Mouse (Mus musculus) telencephalon, adult 2 months (tissue): ENCODE results near the gene Ecm1.
A peak's percentile ranks its signal among the peaks of the same experiment; 100 is the strongest.

Experiments
- DNase-seq: peaks from one replicate; pipeline ENCODE4 v3.0.0-alpha.2; 2011; ENCODE audit warnings: low read depth, low spot score

The Ecm1 gene

GRCm38 (mm10) chr3:95728906-95729305 is 10.5 kb downstream of the Ecm1 start:
- no peak for DNase-seq

DNA sequence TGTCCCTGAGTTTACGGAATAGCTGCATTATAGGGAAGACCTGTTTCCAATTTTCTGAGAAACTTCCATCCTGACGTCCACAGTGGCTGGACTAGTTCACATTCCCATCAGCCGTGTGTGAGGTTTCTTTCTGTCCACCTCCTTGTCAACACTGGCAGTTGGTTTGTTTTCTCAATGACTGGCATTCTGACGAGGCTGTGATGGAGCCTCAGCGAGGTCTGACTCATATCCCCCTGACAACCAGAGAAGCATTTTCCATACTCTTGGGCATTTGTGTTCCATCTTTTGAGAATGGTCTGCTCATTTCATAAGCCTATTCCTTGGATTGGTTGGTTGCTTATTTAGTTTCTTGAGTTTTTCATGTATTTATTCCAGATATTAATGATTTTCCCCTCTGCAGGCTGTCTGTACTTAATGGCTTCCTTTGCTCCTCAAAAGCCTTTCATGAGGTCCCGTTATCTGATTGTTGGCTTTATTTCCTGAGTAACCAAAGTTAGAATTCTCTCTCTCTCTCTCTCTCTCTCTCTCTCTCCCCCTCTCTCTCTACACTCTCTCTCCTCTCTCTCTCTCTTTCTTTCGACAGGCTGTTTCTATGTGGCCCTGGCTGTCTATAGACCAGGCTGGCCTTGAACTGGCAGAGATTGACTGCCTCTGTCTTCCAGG is 12.5 kb downstream of the Ecm1 start:
- DNase-seq: no peak

DNA sequence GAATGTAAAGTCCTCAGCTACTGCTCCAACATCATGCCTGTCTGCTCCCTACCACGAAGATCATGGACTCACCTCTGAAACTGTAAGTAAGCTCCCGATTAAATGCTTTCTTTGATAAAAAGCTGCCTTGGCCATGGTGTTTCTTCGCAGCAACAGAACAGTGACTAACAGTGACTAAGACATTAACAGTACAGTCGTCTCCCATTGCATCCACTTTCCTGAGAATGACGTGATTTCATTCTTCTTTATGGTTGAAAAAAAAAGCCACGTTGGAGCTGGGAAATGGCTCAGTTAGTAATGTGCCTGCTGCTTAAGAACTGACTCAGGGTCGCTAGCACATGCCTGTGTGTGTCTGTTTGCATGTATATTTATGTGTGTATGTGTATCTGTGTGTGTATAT is 13.5 kb downstream of the Ecm1 start:
- DNase-seq: no peak

GRCm38 (mm10) chr3:95722386-95722785 is 17.0 kb downstream of the Ecm1 start:
- no peak for DNase-seq

- no peak for DNase-seq
Observed at GRCm38 (mm10) chr3:95718153-95718552, 21.2 kb downstream of the Ecm1 start.

GRCm38 (mm10) chr3:95716075-95716474 is 23.3 kb downstream of the Ecm1 start:
- DNase-seq: no peak

DNA sequence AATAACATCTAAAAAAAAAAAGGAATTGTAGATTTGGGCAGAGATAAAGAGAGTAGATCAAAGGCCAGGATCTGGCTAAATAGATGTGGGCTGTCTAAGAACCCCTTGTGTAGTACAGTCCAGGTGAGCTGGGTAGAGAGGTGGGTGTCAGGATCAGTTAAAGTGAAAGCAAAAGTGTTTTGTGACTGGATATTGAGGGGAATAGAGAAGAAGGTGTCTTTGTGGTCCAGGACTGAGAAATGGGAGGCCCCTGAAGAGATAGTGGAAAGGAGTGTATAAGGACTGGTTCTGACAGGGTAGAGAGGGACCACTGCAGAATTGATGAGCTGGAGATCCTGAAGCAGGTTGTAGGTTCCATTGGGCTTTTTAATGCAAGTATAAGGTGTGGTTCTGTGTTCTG is 29.4 kb downstream of the Ecm1 start:
- no peak for DNase-seq

DNA sequence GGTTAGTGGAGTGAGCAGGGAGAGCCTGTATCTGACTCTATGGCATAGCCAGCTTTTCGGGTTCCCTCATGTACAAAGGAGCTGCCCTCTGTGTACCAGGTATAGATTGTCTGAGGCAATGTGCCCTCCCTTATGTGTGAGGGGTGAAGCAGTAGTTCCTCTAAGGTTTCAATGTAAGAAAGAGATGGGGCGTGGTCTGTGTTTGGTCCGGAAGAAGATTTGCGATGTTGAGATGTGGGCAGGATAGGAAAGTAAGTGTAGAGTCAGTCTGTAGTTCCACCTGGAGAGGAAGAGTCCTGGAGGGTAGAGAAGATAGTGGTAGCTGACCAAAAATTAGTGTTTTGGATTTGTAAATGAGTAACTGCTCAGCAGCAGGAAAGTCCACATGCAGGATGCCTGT is 30.3 kb downstream of the Ecm1 start:
- no peak for DNase-seq

DNA sequence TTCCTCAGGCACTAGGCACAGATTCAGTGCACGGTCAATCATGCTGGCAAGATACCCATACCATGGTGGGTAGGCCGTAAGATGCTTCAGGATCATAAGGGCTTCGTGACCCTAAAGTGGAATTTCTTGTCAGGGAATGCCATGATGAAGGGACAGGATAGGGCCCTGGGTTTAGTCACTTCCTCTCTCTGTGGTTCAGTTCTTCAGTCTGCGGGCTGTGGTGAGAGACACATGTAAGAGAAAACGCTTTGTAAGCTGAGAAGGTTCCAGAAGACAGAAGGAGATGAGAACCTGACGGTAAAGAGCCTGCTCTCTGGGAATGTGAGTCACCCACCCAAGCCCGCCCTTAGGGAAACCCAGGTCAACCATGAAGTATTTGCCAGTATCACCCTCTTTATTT is 31.9 kb downstream of the Ecm1 start:
- no peak for DNase-seq

DNA sequence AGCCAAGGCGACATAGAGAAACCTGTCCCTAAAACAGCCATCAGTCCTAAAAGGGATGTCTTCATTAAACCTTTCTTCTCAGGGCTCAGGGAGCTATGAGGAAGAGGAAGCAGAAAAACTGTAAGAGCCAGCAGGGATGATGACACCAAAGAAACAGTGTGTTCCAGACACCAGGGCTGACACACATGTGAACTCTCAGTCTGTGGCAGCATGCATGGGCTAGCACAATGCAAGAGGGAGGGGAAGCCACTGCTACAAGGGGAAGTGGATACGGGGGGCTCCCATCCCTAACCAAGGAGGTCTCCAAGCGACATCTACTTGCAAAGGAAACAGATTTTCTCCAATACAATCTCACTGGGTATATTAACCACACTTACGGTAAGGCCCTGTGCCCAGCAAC is 33.1 kb downstream of the Ecm1 start:
- no peak for DNase-seq

GRCm38 (mm10) chr3:95704612-95705011 is 34.8 kb downstream of the Ecm1 start:
- no peak for DNase-seq

- DNase-seq: no peak
Observed at GRCm38 (mm10) chr3:95703276-95703675, 36.1 kb downstream of the Ecm1 start.

GRCm38 (mm10) chr3:95701877-95702540 is 37.4 kb downstream of the Ecm1 start:
- peak; percentile 62 for DNase-seq

DNA sequence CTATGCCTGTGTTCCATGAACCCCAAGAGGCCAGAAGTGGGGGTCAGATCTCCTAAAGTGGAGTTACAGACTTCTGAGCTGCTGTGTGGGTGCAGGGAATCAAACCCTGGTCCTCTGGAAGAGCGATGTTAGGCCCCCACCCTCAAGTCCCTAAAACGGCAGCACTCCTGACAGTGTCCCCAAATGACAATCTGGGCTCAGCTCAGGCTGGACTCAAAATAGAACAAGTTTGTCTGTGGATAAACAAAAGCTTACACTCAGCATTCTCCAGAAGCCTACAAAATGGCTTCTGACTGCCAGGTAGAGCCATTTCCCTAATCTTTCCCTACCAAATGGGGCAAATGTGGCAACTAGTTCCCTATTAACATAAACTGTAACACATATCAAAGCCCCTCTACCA is 38.3 kb downstream of the Ecm1 start:
- DNase-seq: no peak

GRCm38 (mm10) chr3:95700233-95700681 is 39.1 kb downstream of the Ecm1 start:
- DNase-seq: no peak

DNA sequence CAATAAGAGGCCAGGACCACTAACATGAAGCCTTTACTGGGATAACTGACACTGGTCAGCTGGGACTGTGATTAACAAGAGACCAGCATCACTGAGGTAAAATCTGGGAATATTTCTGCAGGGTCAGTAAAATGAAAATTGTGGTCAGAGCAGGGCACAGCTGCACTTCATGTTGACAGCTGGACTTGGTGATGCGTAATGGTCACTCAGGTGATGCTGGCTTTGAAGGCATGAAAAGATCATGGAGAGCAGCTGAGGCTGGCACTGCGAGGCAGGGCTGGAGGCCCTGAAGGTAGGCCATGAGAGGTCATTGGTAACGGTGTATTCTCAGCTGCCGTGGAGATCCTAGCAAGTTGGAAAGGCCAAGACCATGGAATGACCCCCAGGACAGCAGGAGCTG is 41.1 kb downstream of the Ecm1 start:
- no peak for DNase-seq

DNA sequence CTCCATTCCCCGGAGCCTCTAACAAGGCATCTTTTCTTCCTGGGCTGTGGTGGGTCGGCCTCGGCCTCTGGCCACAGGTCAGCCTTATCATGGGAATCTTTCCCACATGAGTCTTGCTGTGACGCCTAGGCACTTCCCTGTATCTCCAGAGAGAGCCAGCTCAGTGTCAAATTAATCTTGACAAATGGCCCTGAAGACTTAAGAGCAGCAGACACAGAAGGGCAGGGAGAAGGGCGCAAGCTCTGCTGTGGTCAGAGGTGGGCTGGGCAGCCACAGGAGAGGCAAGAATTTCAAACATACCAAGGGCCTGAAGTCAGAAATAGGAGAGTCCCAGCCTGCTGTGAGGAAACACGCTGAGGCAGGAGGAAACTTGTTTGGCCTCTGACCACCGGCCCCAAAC is 43.0 kb downstream of the Ecm1 start:
- no peak for DNase-seq

GRCm38 (mm10) chr3:95695796-95696195 is 43.6 kb downstream of the Ecm1 start:
- DNase-seq: no peak

DNA sequence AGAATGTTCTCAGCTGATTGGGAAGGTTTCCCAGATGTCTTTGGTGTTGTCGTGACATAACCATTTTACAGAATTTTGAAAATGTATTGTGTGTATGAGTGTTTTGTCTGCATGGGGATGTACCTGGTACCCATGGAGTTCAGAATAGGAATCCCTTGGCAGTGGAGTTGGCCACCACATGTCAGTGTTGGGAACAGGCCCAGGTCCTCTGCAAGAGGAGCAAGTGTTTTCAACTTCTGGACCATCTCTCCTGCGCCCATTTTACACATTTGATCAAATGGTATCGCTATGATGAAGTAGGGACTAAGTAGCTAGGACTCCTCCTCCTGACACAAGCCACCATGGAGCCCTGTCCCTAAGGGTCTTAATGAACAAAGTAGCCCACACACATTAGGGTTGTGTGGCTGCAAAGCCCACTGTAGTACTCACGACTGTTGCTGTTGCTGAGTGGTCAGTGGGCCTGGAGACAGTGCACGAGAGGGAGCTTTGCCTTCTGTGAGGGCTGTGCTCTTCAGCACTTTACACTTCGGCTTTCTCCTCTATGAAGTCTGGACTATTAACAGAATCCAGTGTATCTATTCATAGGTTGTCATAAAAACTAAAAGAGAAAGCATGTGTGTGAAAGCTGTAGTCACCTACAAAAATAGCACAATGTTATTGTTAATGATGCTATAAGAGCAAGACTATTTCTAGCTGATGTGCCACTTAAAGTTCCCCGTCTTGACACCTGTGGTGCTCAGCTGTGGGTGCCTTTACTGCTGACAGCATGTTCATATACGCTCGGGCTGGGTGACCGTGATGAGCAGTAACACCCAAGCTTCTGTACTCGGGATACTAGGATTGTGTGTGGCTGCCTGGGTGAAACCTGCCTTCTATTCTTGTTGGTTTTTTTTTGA is 44.3 kb downstream of the Ecm1 start:
- DNase-seq: no peak

DNA sequence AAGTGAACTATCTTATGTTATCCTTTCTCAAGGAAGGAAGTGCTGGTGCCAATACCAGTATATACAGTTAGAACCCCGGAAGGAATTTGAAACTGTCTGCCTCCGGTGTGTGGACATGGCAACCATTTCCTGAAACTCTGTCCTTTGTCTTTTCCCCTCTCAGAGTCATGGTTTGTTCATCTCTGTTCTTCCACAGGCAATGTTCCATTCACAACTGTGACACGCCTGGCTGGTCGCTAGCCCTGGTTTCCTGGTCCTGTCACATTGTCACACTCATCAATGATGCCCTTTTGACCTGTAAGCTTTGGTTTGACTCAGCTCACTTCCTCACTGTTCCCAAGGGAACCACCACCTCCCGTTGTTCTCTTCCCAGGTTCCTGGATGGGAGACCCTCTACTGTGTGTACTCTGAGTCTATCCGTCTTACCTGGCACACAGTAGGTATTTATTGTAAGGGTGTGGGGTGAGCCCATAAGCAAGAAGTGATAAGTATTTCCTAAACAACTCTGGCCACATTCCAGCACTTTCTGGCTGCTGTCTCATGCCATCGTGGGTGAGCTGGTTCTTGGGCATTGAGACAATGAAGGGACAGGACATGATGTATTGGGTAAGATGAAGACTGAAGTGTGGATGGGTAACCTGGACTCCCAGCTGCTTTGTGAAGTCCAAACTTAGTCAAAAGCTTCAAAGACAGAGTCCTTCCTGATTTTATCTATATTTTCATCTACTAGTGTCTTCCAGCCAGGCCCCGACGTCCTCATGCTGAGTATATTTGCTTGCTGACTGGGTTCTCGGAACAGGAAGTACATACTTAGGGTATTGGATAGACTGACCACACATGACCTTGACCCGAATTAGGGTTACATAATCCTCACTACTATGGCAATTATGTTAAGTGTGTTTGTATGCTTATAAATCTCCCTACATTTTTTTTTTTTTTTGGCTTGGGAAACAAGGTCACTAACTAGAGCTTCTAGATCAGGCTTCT is 45.3 kb downstream of the Ecm1 start:
- DNase-seq: no peak

DNA sequence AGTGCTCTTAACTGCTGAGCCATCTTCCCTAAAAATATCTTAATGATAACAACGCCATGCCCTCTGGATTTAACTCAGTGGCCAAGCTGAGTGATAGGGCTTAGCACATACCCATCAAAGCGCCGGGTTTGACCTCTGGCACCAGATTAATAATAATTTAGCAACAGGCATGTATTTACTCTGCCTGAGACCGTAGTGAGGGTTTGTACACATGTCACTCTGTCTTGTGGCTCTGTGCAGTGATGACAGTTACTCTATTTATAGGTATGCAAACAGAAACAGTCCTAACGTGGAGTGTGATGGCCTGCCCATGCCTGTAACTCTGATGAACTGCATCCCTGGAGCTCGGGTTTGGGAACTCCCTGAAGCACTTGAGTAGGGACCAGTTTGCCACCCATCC is 46.7 kb downstream of the Ecm1 start:
- no peak for DNase-seq
